Mouse (Mus musculus) MEL (cell line): ENCODE measurements around the gene Tas2r143. TPM values are rescaled to one million over a fixed set of nuclear protein-coding genes. Genes with fewer than 3 reads are reported as not detected.

Experiments used
- DNase-seq: peaks from one replicate; pipeline ENCODE4 v3.0.0; 2011; ENCODE audit warnings: low read depth, low spot score
- H3K27ac ChIP-seq: 2 replicates; pipeline ENCODE4 v1.5.1; 2012; ENCODE audit warnings: low read depth, mild to moderate bottlenecking, control low read depth, low read length, moderate library complexity; ENCODE audit not compliant: control insufficient read depth
- H3K27me3 ChIP-seq, 2 experiments: fragments of 150-350 bp in 1 of 2; sonication (generic) in 1 of 2; 2 replicates each; pipeline ENCODE4 v1.6.1; 2012; ENCODE audit warnings: low read length in 2 of 2, mild to moderate bottlenecking in 2 of 2, improper control_type of control experiment in 1 of 2, moderate library complexity in 1 of 2; ENCODE audit not compliant: insufficient read depth in 2 of 2, control insufficient read depth in 1 of 2
- H3K36me3 ChIP-seq, 2 experiments: 2 replicates each; pipeline ENCODE4 v1.6.1; 2012 to 2014; ENCODE audit warnings: low read length in 2 of 2, improper control_type of control experiment in 1 of 2, inconsistent platforms in 1 of 2, mild to moderate bottlenecking in 1 of 2; ENCODE audit not compliant: insufficient read depth in 2 of 2, control insufficient read depth in 1 of 2
- H3K4me1 ChIP-seq, 2 experiments: fragments of 150-350 bp in 1 of 2; sonication (generic) in 1 of 2; 2 replicates each; pipeline ENCODE4 v1.6.1; 2012; ENCODE audit warnings: low read length in 2 of 2, improper control_type of control experiment in 1 of 2, mild to moderate bottlenecking in 1 of 2; ENCODE audit not compliant: insufficient read depth in 2 of 2, control insufficient read depth in 1 of 2
- H3K4me3 ChIP-seq, 2 experiments: fragments of 150-350 bp in 1 of 2; sonication (generic) in 1 of 2; 2 replicates each; pipeline ENCODE4 v1.5.1; 2012; ENCODE audit warnings: low read depth in 2 of 2, low read length in 2 of 2, mild to moderate bottlenecking in 2 of 2, moderate library complexity in 2 of 2, control low read depth in 1 of 2, improper control_type of control experiment in 1 of 2; ENCODE audit not compliant: control insufficient read depth in 1 of 2, insufficient read depth in 1 of 2
- H3K79me2 ChIP-seq: 2 replicates; pipeline ENCODE4 v1.6.1; 2012; ENCODE audit warnings: mild to moderate bottlenecking, low read length, moderate library complexity; ENCODE audit not compliant: control insufficient read depth, poor library complexity, insufficient read depth
- H3K9ac ChIP-seq: 2 replicates; pipeline ENCODE4 v1.6.1; 2012; ENCODE audit warnings: low read depth, mild to moderate bottlenecking, control low read depth, low read length, moderate library complexity; ENCODE audit not compliant: control insufficient read depth, poor library complexity, severe bottlenecking
- H3K9me3 ChIP-seq: fragments of 150-350 bp; sonication (generic); replicated peaks from 2 replicates; pipeline ENCODE4 v1.6.1; 2012; ENCODE audit warnings: mild to moderate bottlenecking, low read length, improper control_type of control experiment, moderate library complexity; ENCODE audit not compliant: insufficient read depth
- BHLHE40 ChIP-seq: IDR thresholded peaks from 2 replicates; pipeline ENCODE4 v1.6.1; 2012; ENCODE audit warnings: low read depth, mild to moderate bottlenecking, inconsistent platforms, low read length, improper control_type of control experiment, borderline replicate concordance
- CHD2 ChIP-seq: IDR thresholded peaks from 2 replicates; pipeline ENCODE4 v1.6.1; 2011; ENCODE audit warnings: low read length, improper control_type of control experiment
- E2F4 ChIP-seq: IDR thresholded peaks from 2 replicates; pipeline ENCODE4 v1.6.1; 2011; ENCODE audit warnings: low read depth, low read length, improper control_type of control experiment, borderline replicate concordance
- ELF1 ChIP-seq: IDR thresholded peaks from 2 replicates; pipeline ENCODE4 v1.6.1; 2014; ENCODE audit warnings: low read depth, mild to moderate bottlenecking, inconsistent platforms, low read length, improper control_type of control experiment, moderate library complexity
- EP300 ChIP-seq, 2 experiments: IDR thresholded peaks; 2 replicates each; pipeline ENCODE4 v1.6.1; 2011; ENCODE audit warnings: improper control_type of control experiment in 2 of 2, low read length in 2 of 2, low read depth in 1 of 2, mild to moderate bottlenecking in 1 of 2
- ETS1 ChIP-seq: IDR thresholded peaks from 2 replicates; pipeline ENCODE4 v1.6.1; 2012; ENCODE audit warnings: low read depth, mild to moderate bottlenecking, inconsistent platforms, low read length, improper control_type of control experiment, moderate library complexity
- GABPA ChIP-seq: IDR thresholded peaks from 2 replicates; pipeline ENCODE4 v1.6.1; 2012; ENCODE audit warnings: low read depth, mild to moderate bottlenecking, inconsistent platforms, low read length, improper control_type of control experiment, moderate library complexity
- GATA1 ChIP-seq: IDR thresholded peaks from 2 replicates; pipeline ENCODE4 v1.6.1; 2011; ENCODE audit warnings: low read depth, low read length, improper control_type of control experiment
- HCFC1 ChIP-seq: IDR thresholded peaks from 2 replicates; pipeline ENCODE4 v1.6.1; 2012; ENCODE audit warnings: low read depth, mild to moderate bottlenecking, inconsistent platforms, low read length, improper control_type of control experiment, moderate library complexity
- JUND ChIP-seq: IDR thresholded peaks from 2 replicates; pipeline ENCODE4 v1.6.1; 2011; ENCODE audit warnings: low read depth, mild to moderate bottlenecking, improper control_type of control experiment, low read length
- MAFK ChIP-seq: IDR thresholded peaks from 2 replicates; pipeline ENCODE4 v1.6.1; 2011; ENCODE audit warnings: low read depth, mild to moderate bottlenecking, low read length, improper control_type of control experiment, borderline replicate concordance
- MAX ChIP-seq: IDR thresholded peaks from 2 replicates; pipeline ENCODE4 v1.6.1; 2011; ENCODE audit warnings: low read length, improper control_type of control experiment
- MEF2A ChIP-seq: IDR thresholded peaks from 2 replicates; pipeline ENCODE4 v1.6.1; 2014; ENCODE audit warnings: low read depth, mild to moderate bottlenecking, inconsistent platforms, low read length, improper control_type of control experiment; ENCODE audit not compliant: poor library complexity, insufficient replicate concordance, severe bottlenecking; ENCODE audit errors: extremely low read depth
- MXI1 ChIP-seq: IDR thresholded peaks from 2 replicates; pipeline ENCODE4 v1.6.1; 2011; ENCODE audit warnings: mild to moderate bottlenecking, low read depth, low read length, improper control_type of control experiment
- MYC ChIP-seq: IDR thresholded peaks from 2 replicates; pipeline ENCODE4 v1.6.1; 2011; ENCODE audit warnings: low read depth, mild to moderate bottlenecking, low read length, improper control_type of control experiment, moderate library complexity
- NELFE ChIP-seq: IDR thresholded peaks from 2 replicates; pipeline ENCODE4 v1.6.1; 2011; ENCODE audit warnings: low read depth, low read length, improper control_type of control experiment
- NRF1 ChIP-seq: IDR thresholded peaks from 2 replicates; pipeline ENCODE4 v1.6.1; 2014; ENCODE audit warnings: low read depth, mild to moderate bottlenecking, inconsistent platforms, low read length, improper control_type of control experiment, moderate library complexity; ENCODE audit not compliant: poor library complexity, insufficient read depth, severe bottlenecking
- POLR2A ChIP-seq, 2 experiments: IDR thresholded peaks; 2 replicates each; pipeline ENCODE4 v1.6.1; 2011 to 2012; ENCODE audit warnings: low read length in 2 of 2, mild to moderate bottlenecking in 2 of 2, control low read depth in 1 of 2, improper control_type of control experiment in 1 of 2, low read depth in 1 of 2, moderate library complexity in 1 of 2; ENCODE audit not compliant: control insufficient read depth in 1 of 2, insufficient read depth in 1 of 2, poor library complexity in 1 of 2
- RCOR1 ChIP-seq: IDR thresholded peaks from 2 replicates; pipeline ENCODE4 v1.6.1; 2012; ENCODE audit warnings: low read depth, mild to moderate bottlenecking, inconsistent platforms, low read length, improper control_type of control experiment
- SIN3A ChIP-seq: IDR thresholded peaks from 2 replicates; pipeline ENCODE4 v1.6.1; 2012; ENCODE audit warnings: low read length, improper control_type of control experiment, inconsistent platforms
- SMC3 ChIP-seq: IDR thresholded peaks from 2 replicates; pipeline ENCODE4 v1.6.1; 2011; ENCODE audit warnings: low read depth, low read length, improper control_type of control experiment
- TAL1 ChIP-seq: IDR thresholded peaks from 2 replicates; pipeline ENCODE4 v1.6.1; 2012; ENCODE audit warnings: mild to moderate bottlenecking, inconsistent platforms, low read length, moderate library complexity, mixed read lengths
- TBP ChIP-seq: IDR thresholded peaks from 2 replicates; pipeline ENCODE4 v1.8.0; 2011; ENCODE audit warnings: low read depth, low read length, improper control_type of control experiment
- TCF12 ChIP-seq: IDR thresholded peaks from 2 replicates; pipeline ENCODE4 v1.6.1; 2014; ENCODE audit warnings: low read depth, mild to moderate bottlenecking, inconsistent platforms, low read length, improper control_type of control experiment, moderate library complexity
- UBTF ChIP-seq: IDR thresholded peaks from 2 replicates; pipeline ENCODE4 v1.6.1; 2012; ENCODE audit warnings: low read depth, mild to moderate bottlenecking, inconsistent platforms, low read length, improper control_type of control experiment, moderate library complexity, borderline replicate concordance; ENCODE audit not compliant: insufficient read depth
- USF1 ChIP-seq: IDR thresholded peaks from 2 replicates; pipeline ENCODE4 v1.6.1; 2014; ENCODE audit warnings: low read depth, mild to moderate bottlenecking, inconsistent platforms, low read length, improper control_type of control experiment, moderate library complexity
- ZC3H11A ChIP-seq: IDR thresholded peaks from 2 replicates; pipeline ENCODE4 v1.6.1; 2012; ENCODE audit warnings: low read depth, mild to moderate bottlenecking, inconsistent platforms, low read length, improper control_type of control experiment
- ZKSCAN1 ChIP-seq: IDR thresholded peaks from 2 replicates; pipeline ENCODE4 v1.6.1; 2012; ENCODE audit warnings: low read depth, mild to moderate bottlenecking, inconsistent platforms, low read length, improper control_type of control experiment, moderate library complexity
- ZMIZ1 ChIP-seq: IDR thresholded peaks from 2 replicates; pipeline ENCODE4 v1.6.1; 2012; ENCODE audit warnings: low read depth, mild to moderate bottlenecking, inconsistent platforms, low read length, improper control_type of control experiment, moderate library complexity
- polyA plus RNA-seq, 2 experiments: library from polyadenylated mRNA; stranded (reverse) in 1 of 2; unstranded in 1 of 2; fragments of >175 nt in 1 of 2; fragments of >200 nt in 1 of 2; gene quantifications; 2 replicates each; pipeline versions ENCODE4 v1.2.1 to v1.2.4; 2012; ENCODE audit warnings: low replicate concordance in 2 of 2, low read depth in 1 of 2; ENCODE audit not compliant: insufficient read length in 2 of 2, insufficient read depth in 1 of 2, missing spikeins in 1 of 2
- total RNA-seq: library from RNA; depleted of rRNA; stranded (reverse); fragments of 300-350 nt; gene quantifications from 2 replicates; pipeline ENCODE4 v1.2.3, GENCODE M21; 2012

Gene Tas2r143
- total and polyA plus RNA-seq, 3 experiments = not detected

DNA sequence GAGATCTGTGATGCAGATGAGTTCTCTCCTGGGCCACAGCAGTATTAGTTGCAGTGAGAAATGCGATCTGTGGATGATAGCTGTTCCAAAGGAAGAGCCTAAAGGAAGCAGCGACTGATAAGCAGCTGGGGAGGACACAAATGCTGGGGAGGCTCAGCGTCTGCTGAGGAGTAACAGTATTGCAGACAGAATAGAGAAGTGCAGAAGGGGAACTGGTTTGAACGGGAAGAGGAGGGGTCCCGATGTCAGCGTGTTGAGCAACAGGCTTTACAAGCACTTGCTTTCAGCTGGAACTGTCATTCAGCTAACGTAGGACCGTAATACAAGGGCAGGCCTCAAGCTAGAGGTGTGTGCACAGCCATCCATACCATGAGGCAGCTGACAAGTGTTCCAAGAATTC, 46.9 kb upstream of the Tas2r143 start (continued):
- TF ChIP-seq USF1 = no peak

DNA sequence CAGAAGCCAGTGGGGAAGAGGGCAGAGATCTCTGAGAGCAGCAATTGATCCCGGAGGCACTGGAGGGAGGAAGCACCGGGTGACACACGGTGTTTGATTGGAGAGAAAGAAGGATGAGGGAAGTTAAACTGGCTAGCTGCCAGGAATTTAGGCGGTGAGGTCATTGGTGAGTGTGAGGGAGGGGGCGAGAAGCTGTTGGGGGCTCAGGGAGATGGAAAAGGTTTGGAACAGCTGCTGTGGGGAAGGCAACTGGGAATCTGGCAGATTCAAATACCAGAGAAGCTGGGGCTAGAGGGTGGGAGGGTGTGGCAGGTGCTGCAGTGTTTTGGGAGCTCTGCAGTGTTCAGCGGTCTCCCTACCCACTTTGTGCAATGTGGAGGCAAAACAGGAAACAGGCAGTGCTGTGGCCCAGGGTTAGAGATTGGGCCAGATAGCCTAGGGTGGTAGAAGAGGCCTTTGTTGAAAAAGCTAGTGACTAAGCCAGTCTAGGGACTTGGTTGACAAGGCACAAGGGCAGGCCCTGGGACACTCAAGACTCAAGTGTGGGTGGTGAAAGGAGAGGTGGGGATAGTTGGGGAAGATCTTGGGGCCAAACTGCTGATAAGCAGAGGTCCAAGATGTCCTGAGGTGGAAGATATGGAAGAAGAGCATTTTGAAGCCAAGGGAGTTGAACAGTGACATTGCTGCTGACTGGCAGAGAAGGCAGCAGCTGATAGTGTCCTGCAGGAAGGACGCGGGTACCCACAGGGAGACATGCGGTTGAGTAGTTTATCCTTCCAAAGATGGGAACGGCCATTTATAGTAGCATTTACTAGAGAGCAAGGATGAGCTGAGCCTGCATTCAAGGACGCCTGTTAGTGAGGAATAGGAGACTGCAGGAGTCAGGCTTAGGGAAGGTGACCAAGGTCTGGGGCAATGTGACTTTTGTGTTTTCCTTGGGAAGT, 45.7 kb upstream of the Tas2r143 start:
- peak overlapping the region; percentile 80 for H3K27ac ChIP-seq
- peaks cover 3% of the 10 kb centered on the region for H3K79me2 ChIP-seq
- H3K9me3 ChIP-seq = no peaks in the 10 kb centered on the region
- peaks cover 11 to 46% of the 10 kb centered on the region in 2 experiments for H3K4me1 ChIP-seq
- peak; percentile 79 for DNase-seq
- peaks cover 0 to 30% of the 10 kb centered on the region in 2 experiments; a peak in 2 of 4 replicates for H3K36me3 ChIP-seq
- H3K9ac ChIP-seq = no peak overlapping the region
- no peaks in the 10 kb centered on the region for H3K27me3 ChIP-seq
- no peak overlapping the region for H3K4me3 ChIP-seq
- no peak; the same call in 1 of the 2 replicates for TF ChIP-seq RCOR1
- TF ChIP-seq MYC = 0 out of 2 replicates have a peak, but pooled peaks have one; percentile 31
- TF ChIP-seq NELFE = no peak
- TF ChIP-seq MAFK = no peak
- TF ChIP-seq MEF2A = no peak
- no peak for TF ChIP-seq ZC3H11A
- no peak for TF ChIP-seq JUND
- no peak for TF ChIP-seq ELF1
- TF ChIP-seq GABPA = no peak
- TF ChIP-seq SMC3 = no peak
- no peak; the same call in 1 of the 2 replicates for TF ChIP-seq TCF12
- no peak for TF ChIP-seq CHD2
- no peak for TF ChIP-seq ZMIZ1
- no peak for TF ChIP-seq NRF1
- no peak; the same call in none of the 2 replicates for TF ChIP-seq ETS1
- no peak for TF ChIP-seq USF1
- peak; percentile 45 to 48; a peak in 3 of 4 replicates for TF ChIP-seq EP300 (IDR thresholded peaks at IDR 0.05; ENCODE audit: low read depth in 1 of 2, low read length in 2 of 2)
- no peak for TF ChIP-seq UBTF
- no peak for TF ChIP-seq E2F4
- no peak for TF ChIP-seq HCFC1
- no peak; the same call in 1 of the 2 replicates for TF ChIP-seq TAL1
- TF ChIP-seq MAX = peak; percentile 39; the same call in 1 of the 2 replicates
- no peak for TF ChIP-seq TBP
- TF ChIP-seq POLR2A (IDR thresholded peaks at IDR 0.05; ENCODE audit: control insufficient read depth in 1 of 2, insufficient read depth in 1 of 2, low read depth in 1 of 2, low read length in 2 of 2, poor library complexity in 1 of 2) = no peak
- TF ChIP-seq SIN3A = 0 out of 2 replicates have a peak, but pooled peaks have one; percentile 32
- TF ChIP-seq BHLHE40 = no peak
- peak; percentile 56 for TF ChIP-seq GATA1
- TF ChIP-seq MXI1 = no peak; the same call in 1 of the 2 replicates
- no peak for TF ChIP-seq ZKSCAN1
